Mouse (Mus musculus) embryonic facial prominence, embryonic 12.5 days (tissue): ENCODE measurements at regions not wholly inside any gene's neighbourhood (a gene's known extent, or its start where the extent isn't known, plus 50 kb on each side); places are given as distances from the start of the nearest gene placed in this dataset.

ENCODE experiments used
- ATAC-seq: fragments of 200-750 bp; cut with Nextera tagmentation; 2 replicates; pipeline ENCODE4 v1.8.0; 2017; ENCODE audit not compliant: insufficient number of reproducible peaks, insufficient read depth, low FRiP score, low TSS enrichment
- H3K27ac ChIP-seq: fragments of 300-500 bp; sonication (generic); 2 replicates; pipeline ENCODE4 v1.5.1; 2016; ENCODE audit warnings: mild to moderate bottlenecking
- H3K27me3 ChIP-seq: fragments of 300-500 bp; sonication (generic); 2 replicates; pipeline ENCODE4 v1.6.1; 2016; ENCODE audit warnings: mild to moderate bottlenecking, moderate library complexity
- H3K36me3 ChIP-seq: fragments of 300-500 bp; sonication (generic); 2 replicates; pipeline ENCODE4 v1.6.1; 2016; ENCODE audit warnings: mild to moderate bottlenecking
- H3K4me1 ChIP-seq: fragments of 300-500 bp; sonication (generic); 2 replicates; pipeline ENCODE4 v1.6.1; 2016
- H3K4me2 ChIP-seq: fragments of 300-500 bp; sonication (generic); replicated peaks from 2 replicates; pipeline ENCODE4 v1.6.1; 2016; ENCODE audit warnings: mild to moderate bottlenecking, moderate library complexity
- H3K4me3 ChIP-seq: fragments of 300-500 bp; sonication (generic); 2 replicates; pipeline ENCODE4 v1.5.1; 2016; ENCODE audit warnings: mild to moderate bottlenecking
- H3K9ac ChIP-seq: fragments of 300-500 bp; sonication (generic); 2 replicates; pipeline ENCODE4 v1.6.1; 2016; ENCODE audit warnings: mild to moderate bottlenecking, moderate library complexity
- H3K9me3 ChIP-seq: fragments of 300-500 bp; sonication (generic); 2 replicates; pipeline ENCODE4 v1.6.1; 2016; ENCODE audit warnings: mild to moderate bottlenecking, moderate library complexity
- WGBS: fragments of 180-500 bp; shearing (Covaris S2); methylation state at CpG from one replicate; pipeline ENCODE4 v1.1.7; 2016; 5-methylcytosine and 5-hydroxymethylcytosine counted together

- no peak for ATAC-seq
- WGBS, result 68% methylated on average over 2 of the region's 2 CpGs
- Histone ChIP-seq H3K27ac (no peak overlapping the region), H3K4me2 (no peak overlapping the region), H3K9me3 (no peaks in the 10 kb centered on the region), H3K9ac (no peak overlapping the region), H3K4me1 (no peaks in the 10 kb centered on the region), H3K4me3 (no peak overlapping the region), H3K36me3 (no peaks in the 10 kb centered on the region), H3K27me3 (no peaks in the 10 kb centered on the region)
Measured at GRCm38 (mm10) chr5:46406969-46407368, 549.6 kb upstream of the Lcorl start.

- 38% methylated on average over 3 of the region's 3 CpGs for WGBS
- Histone ChIP-seq H3K27me3 (no peaks in the 10 kb centered on the region), H3K36me3 (no peaks in the 10 kb centered on the region), H3K4me1 (no peaks in the 10 kb centered on the region), H3K9me3 (no peaks in the 10 kb centered on the region), H3K4me3 (no peak overlapping the region), H3K9ac (no peak overlapping the region), H3K4me2 (no peak overlapping the region), H3K27ac (no peak overlapping the region)
- no peak for ATAC-seq
Measured at GRCm38 (mm10) chr5:46406404-46406803, 549.0 kb upstream of the Lcorl start.

- no peak overlapping the region for H3K27ac ChIP-seq
- WGBS, result 33% methylated on average over 2 of the region's 2 CpGs
- H3K9me3 ChIP-seq, result no peaks in the 10 kb centered on the region
- no peaks in the 10 kb centered on the region for H3K27me3 ChIP-seq
- H3K4me2 ChIP-seq, result no peak overlapping the region
- ATAC-seq, result no peak
- H3K4me1 ChIP-seq, result 0 out of 2 replicates have a peak, but pooled peaks cover 3% of the 10 kb centered on the region
- H3K36me3 ChIP-seq, result no peaks in the 10 kb centered on the region
- no peak overlapping the region for H3K9ac ChIP-seq
- H3K4me3 ChIP-seq, result no peak overlapping the region
Measured at GRCm38 (mm10) chr5:46386591-46386990, 529.2 kb upstream of the Lcorl start.

GRCm38 (mm10) chr5:46367328-46367727, 509.9 kb upstream of the Lcorl start:
- H3K4me2 ChIP-seq, result no peak overlapping the region
- no peaks in the 10 kb centered on the region for H3K27me3 ChIP-seq
- H3K9me3 ChIP-seq, result no peaks in the 10 kb centered on the region
- no peaks in the 10 kb centered on the region for H3K36me3 ChIP-seq
- H3K27ac ChIP-seq, result no peak overlapping the region
- H3K4me3 ChIP-seq, result no peak overlapping the region
- 0 out of 2 replicates have a peak, but pooled peaks cover 3% of the 10 kb centered on the region for H3K4me1 ChIP-seq
- no peak overlapping the region for H3K9ac ChIP-seq
- no peak for ATAC-seq
- WGBS, result 35% methylated on average over 1 of the region's 1 CpGs

GRCm38 (mm10) chr5:46363661-46364060, 506.2 kb upstream of the Lcorl start:
- no peaks in the 10 kb centered on the region for H3K36me3 ChIP-seq
- no peak overlapping the region for H3K9ac ChIP-seq
- H3K9me3 ChIP-seq, result no peaks in the 10 kb centered on the region
- H3K4me1 ChIP-seq, result 0 out of 2 replicates have a peak, but pooled peaks cover 3% of the 10 kb centered on the region
- H3K4me3 ChIP-seq, result no peak overlapping the region
- ATAC-seq, result no peak
- 85% methylated on average over 2 of the region's 2 CpGs for WGBS
- H3K27me3 ChIP-seq, result no peaks in the 10 kb centered on the region
- no peak overlapping the region for H3K27ac ChIP-seq
- H3K4me2 ChIP-seq, result no peak overlapping the region

- no peak overlapping the region for H3K9ac ChIP-seq
- no peaks in the 10 kb centered on the region for H3K9me3 ChIP-seq
- H3K4me1 ChIP-seq, result no peaks in the 10 kb centered on the region
- 86% methylated on average over 1 of the region's 1 CpGs for WGBS
- H3K4me3 ChIP-seq, result no peak overlapping the region
- no peaks in the 10 kb centered on the region for H3K27me3 ChIP-seq
- ATAC-seq, result no peak
- no peaks in the 10 kb centered on the region for H3K36me3 ChIP-seq
- H3K4me2 ChIP-seq, result no peak overlapping the region
- H3K27ac ChIP-seq, result no peak overlapping the region
Measured at GRCm38 (mm10) chr5:46361637-46362036, 504.2 kb upstream of the Lcorl start.

- no peaks in the 10 kb centered on the region for H3K9me3 ChIP-seq
- no peaks in the 10 kb centered on the region for H3K27me3 ChIP-seq
- 75% methylated on average over 5 of the region's 5 CpGs for WGBS
- no peak overlapping the region for H3K4me2 ChIP-seq
- no peak overlapping the region for H3K9ac ChIP-seq
- no peaks in the 10 kb centered on the region for H3K4me1 ChIP-seq
- H3K36me3 ChIP-seq, result no peaks in the 10 kb centered on the region
- no peak overlapping the region for H3K27ac ChIP-seq
- no peak overlapping the region for H3K4me3 ChIP-seq
- no peak for ATAC-seq
Measured at GRCm38 (mm10) chr5:46348448-46348847, 491.0 kb upstream of the Lcorl start.

GRCm38 (mm10) chr5:46347368-46348083, 490.1 kb upstream of the Lcorl start:
- WGBS, result 19% methylated on average over 16 of the region's 16 CpGs
- Histone ChIP-seq H3K4me3 (no peak overlapping the region), H3K4me2 (peak overlapping the region; percentile 18), H3K27me3 (no peaks in the 10 kb centered on the region), H3K4me1 (no peaks in the 10 kb centered on the region), H3K27ac (no peak overlapping the region), H3K9me3 (no peaks in the 10 kb centered on the region), H3K36me3 (no peaks in the 10 kb centered on the region), H3K9ac (no peak overlapping the region)
- ATAC-seq, result 0 out of 2 replicates have a peak, but pooled peaks have one; percentile 47

GRCm38 (mm10) chr5:46338461-46338860, 481.0 kb upstream of the Lcorl start:
- Histone ChIP-seq H3K9ac (no peak overlapping the region), H3K36me3 (no peaks in the 10 kb centered on the region), H3K9me3 (no peaks in the 10 kb centered on the region), H3K4me1 (no peaks in the 10 kb centered on the region), H3K4me3 (no peak overlapping the region), H3K27me3 (no peaks in the 10 kb centered on the region), H3K4me2 (no peak overlapping the region), H3K27ac (no peak overlapping the region)
- no peak for ATAC-seq
- 75% methylated on average over 2 of the region's 2 CpGs for WGBS

GRCm38 (mm10) chr5:46330880-46331279, 473.5 kb upstream of the Lcorl start:
- Histone ChIP-seq H3K27ac (no peak overlapping the region), H3K36me3 (no peaks in the 10 kb centered on the region), H3K27me3 (no peaks in the 10 kb centered on the region), H3K4me1 (no peaks in the 10 kb centered on the region), H3K9me3 (no peaks in the 10 kb centered on the region), H3K9ac (no peak overlapping the region), H3K4me2 (no peak overlapping the region), H3K4me3 (no peak overlapping the region)
- WGBS, result 50% methylated on average over 1 of the region's 1 CpGs
- ATAC-seq, result no peak
